Mouse (Mus musculus): ENCODE data around the gene Tacc2.

- TF ChIP-seq CTCF (IDR thresholded peaks at IDR 0.05; ENCODE audit: extremely low read depth, insufficient read length, insufficient replicate concordance, low read depth, low read length) (peak; percentile 35; the same call in 1 of the 2 replicates), POLR2A (IDR thresholded peaks at IDR 0.05; ENCODE audit: low read depth, low read length) (no peak)
Measured at GRCm38 (mm10) chr7:130734195-130734787, 157.1 kb downstream of the Tacc2 start.

Data from small intestine, adult 2 months (tissue).